Mouse (Mus musculus) liver, embryonic 14.5 days (tissue): Measurements from ENCODE around the gene Mpv17. TPM values are rescaled to one million over a fixed set of nuclear protein-coding genes. Genes with fewer than 3 reads are reported as not detected.

ENCODE experiments used
- ATAC-seq: fragments of 200-750 bp; cut with Nextera tagmentation; 2 replicates; pipeline ENCODE4 v1.8.0; 2017; ENCODE audit warnings: moderate number of reproducible peaks, mild to moderate bottlenecking, moderate library complexity; ENCODE audit not compliant: insufficient read depth
- DNase-seq, 3 experiments: peaks; one replicate each; pipeline ENCODE4 v3.0.0-alpha.2; 2012 to 2013; ENCODE audit warnings: low read depth in 3 of 3, low spot score in 3 of 3
- H3K27ac ChIP-seq: fragments of 300-500 bp; sonication (generic); 2 replicates; pipeline ENCODE4 v1.5.1; 2014; ENCODE audit warnings: moderate library complexity, mild to moderate bottlenecking, control low read depth, inconsistent platforms
- H3K27me3 ChIP-seq: fragments of 300-500 bp; sonication (generic); 2 replicates; pipeline ENCODE4 v1.6.1; 2014; ENCODE audit warnings: mild to moderate bottlenecking, low read length, moderate library complexity; ENCODE audit not compliant: control insufficient read depth, insufficient read depth
- H3K36me3 ChIP-seq: fragments of 300-500 bp; sonication (generic); replicated peaks from 2 replicates; pipeline ENCODE4 v1.6.1; 2014; ENCODE audit warnings: low read depth; ENCODE audit not compliant: control insufficient read depth, insufficient read depth
- H3K4me1 ChIP-seq, 2 experiments: fragments of 200-500 bp in 1 of 2; fragments of 300-500 bp in 1 of 2; sonication (generic) in 1 of 2; replicated peaks; 2 replicates each; pipeline ENCODE4 v1.6.1; 2012 to 2014; ENCODE audit warnings: antibody characterized with exemption in 1 of 2, inconsistent platforms in 1 of 2, low read length in 1 of 2; ENCODE audit not compliant: control insufficient read depth in 2 of 2, insufficient read depth in 2 of 2
- H3K4me2 ChIP-seq: fragments of 300-500 bp; sonication (generic); 2 replicates; pipeline ENCODE4 v1.6.1; 2014; ENCODE audit warnings: low read depth, mild to moderate bottlenecking, control low read depth, moderate library complexity
- H3K4me3 ChIP-seq, 2 experiments: fragments of 200-500 bp in 1 of 2; fragments of 300-500 bp in 1 of 2; sonication (generic) in 1 of 2; 2 replicates each; pipeline ENCODE4 v1.5.1; 2012 to 2014; ENCODE audit warnings: low read depth in 2 of 2, low read length in 2 of 2, mild to moderate bottlenecking in 2 of 2, control low read depth in 1 of 2, inconsistent platforms in 1 of 2, moderate library complexity in 1 of 2; ENCODE audit not compliant: insufficient read depth in 1 of 2
- H3K9ac ChIP-seq: fragments of 300-500 bp; sonication (generic); replicated peaks from 2 replicates; pipeline ENCODE4 v1.6.1; 2014; ENCODE audit warnings: mild to moderate bottlenecking, control low read depth, moderate library complexity
- H3K9me3 ChIP-seq: fragments of 300-500 bp; sonication (generic); 2 replicates; pipeline ENCODE4 v1.6.1; 2016; ENCODE audit warnings: low read length, mixed read lengths; ENCODE audit not compliant: control insufficient read depth
- CTCF ChIP-seq: IDR thresholded peaks from 2 replicates; pipeline ENCODE4 v1.5.1; 2016; ENCODE audit warnings: antibody characterized with exemption, low read depth, control low read depth
- EP300 ChIP-seq: IDR thresholded peaks from 2 replicates; pipeline ENCODE4 v1.6.1; 2016; ENCODE audit warnings: antibody characterized with exemption, low read depth
- WGBS: fragments of 180-500 bp; shearing (Covaris S2); extraction: QIAGEN DNeasy Blood & Tissue Kit; methylation state at CpG from one replicate; pipeline ENCODE4 v1.1.7; 2014; ENCODE audit not compliant: insufficient replicate concordance; 5-methylcytosine and 5-hydroxymethylcytosine counted together
- polyA plus RNA-seq, 2 experiments: library from polyadenylated mRNA; depleted of rRNA in 1 of 2; stranded (reverse) in 1 of 2; unstranded in 1 of 2; fragments of >200 nt; fragmentation: Nextera tagmentation in 1 of 2; extraction: Ambion mirVana in 1 of 2; gene quantifications; 2 replicates each; pipeline versions ENCODE4 v1.2.1 to v1.2.3; 2012 to 2014

The Mpv17 gene
- polyA plus RNA-seq, 2 experiments, result 14.2 to 16.9 TPM

GRCm38 (mm10) chr5:31192939-31193630, 39.0 kb upstream of the Mpv17 start, which contains the start of the genes Snx17 and Eif2b4:
Gene Snx17 (plus strand): TSS chr5:31193227.
Gene Eif2b4 (minus strand): TSS chr5:31193430.
- peak; percentile 98 for DNase-seq
- peak within 1 kb of the TSS; percentile 79 to 83 for H3K4me3 ChIP-seq
- peak within 1 kb of the TSS; percentile 94 for H3K9ac ChIP-seq
- peak within 1 kb of the TSS; percentile 83 for H3K27ac ChIP-seq
- TF ChIP-seq CTCF (peak; percentile 92), EP300 (peak; percentile 34; the same call in 1 of the 2 replicates)
- under 1% methylated on average over 48 of the region's 48 CpGs for WGBS
- peaks cover 5 to 11% of the 10 kb centered on the region in 2 experiments for H3K4me1 ChIP-seq
- ATAC-seq, result peak; percentile 95
- H3K9me3 ChIP-seq, result no peaks in the 10 kb centered on the region
- H3K36me3 ChIP-seq, result peaks cover 52% of the 10 kb centered on the region
- peak within 1 kb of the TSS; percentile 93 for H3K4me2 ChIP-seq
- H3K27me3 ChIP-seq, result no peaks in the 10 kb centered on the region

GRCm38 (mm10) chr5:31192045-31192938, 38.2 kb upstream of the Mpv17 start:
- H3K27ac ChIP-seq, result peak overlapping the region; percentile 83
- DNase-seq, result peak in 1 of 3 experiments; percentile 40
- peak overlapping the region; percentile 93 for H3K4me2 ChIP-seq
- H3K9ac ChIP-seq, result peak overlapping the region; percentile 94
- TF ChIP-seq CTCF, result no peak
- TF ChIP-seq EP300, result no peak
- ATAC-seq, result peak; percentile 56
- H3K27me3 ChIP-seq, result no peaks in the 10 kb centered on the region
- 9% methylated on average over 42 of the region's 42 CpGs for WGBS
- H3K9me3 ChIP-seq, result no peaks in the 10 kb centered on the region
- peak overlapping the region; percentile 75 to 79 for H3K4me3 ChIP-seq
- H3K36me3 ChIP-seq, result peaks cover 52% of the 10 kb centered on the region
- peaks cover 5 to 11% of the 10 kb centered on the region in 2 experiments for H3K4me1 ChIP-seq

- Histone ChIP-seq H3K9ac (no peak overlapping the region), H3K36me3 (peaks cover 40% of the 10 kb centered on the region), H3K27ac (no peak overlapping the region), H3K4me1 (peaks cover 8 to 11% of the 10 kb centered on the region in 2 experiments), H3K4me2 (no peak overlapping the region), H3K27me3 (no peaks in the 10 kb centered on the region), H3K9me3 (no peaks in the 10 kb centered on the region), H3K4me3 (no peak overlapping the region)
- DNase-seq (no peak), ATAC-seq (no peak)
- WGBS, result 85% methylated on average over 9 of the region's 9 CpGs
- TF ChIP-seq EP300, result no peak
- no peak for TF ChIP-seq CTCF
Observed at GRCm38 (mm10) chr5:31190201-31190600, 36.1 kb upstream of the Mpv17 start.

GRCm38 (mm10) chr5:31188223-31188840, 34.3 kb upstream of the Mpv17 start:
- TF ChIP-seq EP300 (no peak), CTCF (peak; percentile 73)
- Histone ChIP-seq H3K27ac (no peak overlapping the region), H3K4me2 (no peak overlapping the region), H3K9me3 (no peaks in the 10 kb centered on the region), H3K36me3 (peaks cover 33% of the 10 kb centered on the region), H3K27me3 (no peaks in the 10 kb centered on the region), H3K4me1 (peaks cover 14% of the 10 kb centered on the region in 2 experiments), H3K4me3 (no peak overlapping the region), H3K9ac (no peak overlapping the region)
- 66% methylated on average over 4 of the region's 4 CpGs for WGBS
- DNase-seq (no peak), ATAC-seq (no peak)
